Mouse (Mus musculus): ENCODE measurements around the gene Gpsm1.

The Gpsm1 gene

GRCm38 (mm10) chr2:26311936-26312335, 3.4 kb upstream of the Gpsm1 start:
- DNase-seq (ENCODE audit: low read depth, low spot score): no peak

- no peak for DNase-seq (ENCODE audit: low read depth, low spot score)
Observed at GRCm38 (mm10) chr2:26312812-26313211, 2.5 kb upstream of the Gpsm1 start.

GRCm38 (mm10) chr2:26313394-26313793, 1.9 kb upstream of the Gpsm1 start:
- no peak for DNase-seq (ENCODE audit: low read depth, low spot score)

- peak; percentile 71 for DNase-seq (ENCODE audit: low read depth, low spot score)
Observed at GRCm38 (mm10) chr2:26314281-26315071, 839 bp upstream of the Gpsm1 start.

GRCm38 (mm10) chr2:26315925-26316311, 603 bp downstream of the Gpsm1 start:
- DNase-seq (ENCODE audit: low read depth, low spot score): peak; percentile 32

GRCm38 (mm10) chr2:26316576-26317246, 1.4 kb downstream of the Gpsm1 start:
- DNase-seq (ENCODE audit: low read depth, low spot score): peak; percentile 70

GRCm38 (mm10) chr2:26317371-26317770, 2.1 kb downstream of the Gpsm1 start:
- no peak for DNase-seq (ENCODE audit: low read depth, low spot score)

GRCm38 (mm10) chr2:26317991-26318672, 2.8 kb downstream of the Gpsm1 start:
- DNase-seq (ENCODE audit: low read depth, low spot score): no peak

GRCm38 (mm10) chr2:26319109-26319508, 3.8 kb downstream of the Gpsm1 start:
- DNase-seq (ENCODE audit: low read depth, low spot score): no peak

GRCm38 (mm10) chr2:26319519-26320244, 4.4 kb downstream of the Gpsm1 start:
- DNase-seq (ENCODE audit: low read depth, low spot score): no peak

- no peak for DNase-seq (ENCODE audit: low read depth, low spot score)
Observed at GRCm38 (mm10) chr2:26320245-26321185, 5.2 kb downstream of the Gpsm1 start.

GRCm38 (mm10) chr2:26323589-26324325, 8.4 kb downstream of the Gpsm1 start:
- DNase-seq (ENCODE audit: low read depth, low spot score): no peak

- no peak for DNase-seq (ENCODE audit: low read depth, low spot score)
Observed at GRCm38 (mm10) chr2:26324917-26325316, 9.6 kb downstream of the Gpsm1 start.

GRCm38 (mm10) chr2:26325386-26326181, 10.3 kb downstream of the Gpsm1 start:
- DNase-seq (ENCODE audit: low read depth, low spot score): peak; percentile 78

GRCm38 (mm10) chr2:26327852-26328251, 12.5 kb downstream of the Gpsm1 start:
- DNase-seq (ENCODE audit: low read depth, low spot score): no peak

- DNase-seq (ENCODE audit: low read depth, low spot score): no peak
Observed at GRCm38 (mm10) chr2:26329402-26329801, 14.1 kb downstream of the Gpsm1 start.

GRCm38 (mm10) chr2:26330056-26330468, 14.7 kb downstream of the Gpsm1 start:
- no peak for DNase-seq (ENCODE audit: low read depth, low spot score)

GRCm38 (mm10) chr2:26330702-26331101, 15.4 kb downstream of the Gpsm1 start:
- DNase-seq (ENCODE audit: low read depth, low spot score): no peak

Measured in skeletal muscle tissue, adult 2 months (tissue).